8 mouse cellular contexts compared by ENCODE assay signal in the genomic region with DNA sequence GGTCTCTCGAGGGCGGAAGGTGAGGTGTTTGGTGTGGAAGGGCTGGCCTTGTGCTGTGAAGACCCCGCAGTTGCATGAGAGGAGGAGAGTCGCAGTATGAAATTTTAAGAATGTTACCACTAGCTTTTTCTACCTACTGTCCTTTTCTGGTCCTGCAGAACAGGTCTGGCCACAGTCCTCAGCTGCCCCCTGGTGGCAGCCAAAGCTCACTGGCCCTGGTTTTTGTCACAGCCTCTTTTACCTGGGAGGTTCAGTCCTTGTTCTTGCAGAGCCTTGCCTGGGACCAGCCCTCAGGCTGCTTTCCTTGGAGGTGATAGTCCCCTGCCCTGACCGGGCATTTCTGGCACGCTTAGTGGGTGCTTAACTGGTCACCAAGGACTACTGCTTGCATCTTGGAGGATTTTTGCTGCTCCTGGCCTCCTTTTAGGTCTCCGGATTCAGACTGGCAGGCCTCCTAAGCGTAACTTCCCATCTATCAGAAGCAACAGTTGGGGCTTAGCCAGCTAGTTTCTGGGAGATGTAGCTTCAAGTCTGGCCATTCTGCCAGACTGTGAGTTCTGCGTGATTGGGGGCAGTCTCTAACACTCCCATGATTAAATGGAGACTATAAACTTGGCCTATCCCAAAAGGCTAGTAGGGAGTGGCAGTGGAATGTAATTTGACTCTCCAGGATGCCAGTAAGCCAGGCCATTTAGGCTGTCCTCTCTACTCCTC. TPM values are rescaled to one million over a fixed set of nuclear protein-coding genes. Genes with fewer than 3 reads are reported as not detected.
DNase-seq lines count a peak whose midpoint lies in the region; ATAC-seq and TF ChIP-seq lines count a peak whose summit lies in the region.

No protein-coding gene starts in this region.

- no peak overlapping the region for H3K9ac ChIP-seq in neural tube, embryonic 15.5 days (replicated peaks)

- intact Hi-C loops in heart, postnatal 10 days (cut with DNase I): loop anchor here (1.0 to 5.0 kb wide), 5 partner anchors 15 to 291 kb away; no protein-coding TSS in a partner anchor

- peak; percentile 64; the same call in 1 of the 2 replicates for ATAC-seq in erythroid progenitor cell, adult 5-6 weeks (replicated peaks; ENCODE audit: low FRiP score, poor library complexity, severe bottlenecking)
- peak; percentile 49 for ATAC-seq in neural tube, embryonic 15.5 days (ENCODE audit: low FRiP score)

- WGBS in neural tube, embryonic 15.5 days: 57% methylated on average over 9 of the region's 9 CpGs

- H3K4me3 ChIP-seq in bone marrow macrophage, adult 2 months (ENCODE audit: insufficient read depth, low read length): no peak overlapping the region
- no peak overlapping the region for H3K4me3 ChIP-seq in neural tube, embryonic 15.5 days (replicated peaks)

- peaks cover 35% of the 10 kb centered on the region for H3K36me3 ChIP-seq in neural tube, embryonic 15.5 days

- H3K4me1 ChIP-seq in bone marrow macrophage, adult 2 months (ENCODE audit: control insufficient read depth, insufficient read depth, low read length): peaks cover 14% of the 10 kb centered on the region
- peaks cover 53% of the 10 kb centered on the region for H3K4me1 ChIP-seq in neural tube, embryonic 15.5 days

- H3K9me3 ChIP-seq in neural tube, embryonic 15.5 days (replicated peaks): no peaks in the 10 kb centered on the region

- H3K27ac ChIP-seq in bone marrow macrophage, adult 2 months (ENCODE audit: insufficient read depth, low read depth, low read length): no peak overlapping the region
- peak overlapping the region; percentile 55 for H3K27ac ChIP-seq in neural tube, embryonic 15.5 days (replicated peaks)

- DNase-seq in CD4-positive, CD25-positive, alpha-beta regulatory T cell, adult 2 months (ENCODE audit: low read depth, low spot score): peak; percentile 92
- peak; percentile 87 to 90 for DNase-seq in heart, postnatal 10 days
- DNase-seq in kidney, postnatal 36 days: peak; percentile 87 to 93
- DNase-seq in lung, adult 18-20 months: peak; percentile 83 to 87
- peak; percentile 88 for DNase-seq in testis, postnatal 10 days (ENCODE audit: low spot score)

- TF ChIP-seq CTCF in bone marrow macrophage, adult 2 months (IDR thresholded peaks at IDR 0.05; ENCODE audit: low read depth, low read length): peak; percentile 80

- H3K27me3 ChIP-seq in neural tube, embryonic 15.5 days (replicated peaks): no peaks in the 10 kb centered on the region

- H3K4me2 ChIP-seq in neural tube, embryonic 15.5 days: no peak overlapping the region

- no peak for TF ChIP-seq POLR2A in bone marrow macrophage, adult 2 months (IDR thresholded peaks at IDR 0.05; ENCODE audit: borderline replicate concordance, low read depth, low read length)

RNA-seq across cellular contexts. Expression of a gene that starts 13.5 kb away (rescaled TPM):
- 0.65 and 1.3 TPM in 2 replicates for polyA plus RNA-seq in bone marrow macrophage, adult 2 months (2012; ENCODE audit: insufficient read depth, insufficient read length, missing spikeins)
- total RNA-seq in erythroid progenitor cell, adult 5-6 weeks (2015; ENCODE audit: low replicate concordance): not detected in 2 replicates
- not detected in 2 replicates for total RNA-seq in erythroid progenitor cell, adult 5-6 weeks (2017; ENCODE audit: low replicate concordance)
- 10 to 100 TPM; 27.6 to 34.5 TPM for total RNA-seq in heart, postnatal 10 days (2021)
- 17.2 and 18.7 TPM in 2 replicates for polyA plus RNA-seq in neural tube, embryonic 15.5 days (2015; fragmentation: Nextera tagmentation; extraction: Ambion mirVana)

RNA-seq across cellular contexts. Expression of a gene that starts 16.8 kb away (rescaled TPM):
- polyA plus RNA-seq in bone marrow macrophage, adult 2 months (2012; ENCODE audit: insufficient read depth, insufficient read length, missing spikeins): 27.3 and 39.7 TPM in 2 replicates
- total RNA-seq in erythroid progenitor cell, adult 5-6 weeks (2015; ENCODE audit: low replicate concordance): 9.4 and 16.8 TPM in 2 replicates
- total RNA-seq in erythroid progenitor cell, adult 5-6 weeks (2017; ENCODE audit: low replicate concordance): 3.9 and 9.6 TPM in 2 replicates
- total RNA-seq in heart, postnatal 10 days (2021): 100 to 1,000 TPM in 1 of 2 experiments, 10 to 100 TPM in 1; 96.6 to 125 TPM
- polyA plus RNA-seq in neural tube, embryonic 15.5 days (2015; fragmentation: Nextera tagmentation; extraction: Ambion mirVana): 150 and 179 TPM in 2 replicates

RNA-seq across cellular contexts. Expression of a gene that starts 31.8 kb away (rescaled TPM):
- polyA plus RNA-seq in bone marrow macrophage, adult 2 months (2012; ENCODE audit: insufficient read depth, insufficient read length, missing spikeins): 1.5 TPM in 1 of 2 replicates, not detected in the other
- not detected in 2 replicates for total RNA-seq in erythroid progenitor cell, adult 5-6 weeks (2015; ENCODE audit: low replicate concordance)
- total RNA-seq in erythroid progenitor cell, adult 5-6 weeks (2017; ENCODE audit: low replicate concordance): not detected in 2 replicates
- 10 to 100 TPM; 13.6 to 18.0 TPM for total RNA-seq in heart, postnatal 10 days (2021)
- 7.1 and 8.8 TPM in 2 replicates for polyA plus RNA-seq in neural tube, embryonic 15.5 days (2015; fragmentation: Nextera tagmentation; extraction: Ambion mirVana)

RNA-seq across cellular contexts. Expression of a gene that starts 31.8 kb away (rescaled TPM):
- 20.0 and 21.3 TPM in 2 replicates for polyA plus RNA-seq in bone marrow macrophage, adult 2 months (2012; ENCODE audit: insufficient read depth, insufficient read length, missing spikeins)
- 10.1 and 12.6 TPM in 2 replicates for total RNA-seq in erythroid progenitor cell, adult 5-6 weeks (2015; ENCODE audit: low replicate concordance)
- 10.9 and 14.3 TPM in 2 replicates for total RNA-seq in erythroid progenitor cell, adult 5-6 weeks (2017; ENCODE audit: low replicate concordance)
- total RNA-seq in heart, postnatal 10 days (2021): 100 to 1,000 TPM; 106 to 107 TPM
- polyA plus RNA-seq in neural tube, embryonic 15.5 days (2015; fragmentation: Nextera tagmentation; extraction: Ambion mirVana): 68.6 and 71.0 TPM in 2 replicates

RNA-seq across cellular contexts. Expression of a gene that starts 48.3 kb away (rescaled TPM):
- polyA plus RNA-seq in bone marrow macrophage, adult 2 months (2012; ENCODE audit: insufficient read depth, insufficient read length, missing spikeins): 7.1 and 8.0 TPM in 2 replicates
- total RNA-seq in erythroid progenitor cell, adult 5-6 weeks (2015; ENCODE audit: low replicate concordance): 4.6 and 7.6 TPM in 2 replicates
- total RNA-seq in erythroid progenitor cell, adult 5-6 weeks (2017; ENCODE audit: low replicate concordance): 1.7 and 2.7 TPM in 2 replicates
- 1 to 10 TPM; 4.1 to 4.3 TPM for total RNA-seq in heart, postnatal 10 days (2021)
- 8.6 and 12.3 TPM in 2 replicates for polyA plus RNA-seq in neural tube, embryonic 15.5 days (2015; fragmentation: Nextera tagmentation; extraction: Ambion mirVana)

Comparison
In these comparisons a context has a peak if more than half of its experiments do, and no peak if none do; other contexts are left out.
1. RNA of a gene that starts 13.5 kb away (total RNA-seq): 27.6 to 34.5 TPM in heart, postnatal 10 days; not detected in erythroid progenitor cell, adult 5-6 weeks; every median in the first group is over 10 times any median in the second.
2. RNA of a gene that starts 16.8 kb away (total RNA-seq): 96.6 to 125 TPM in heart, postnatal 10 days; 3.9 to 16.8 TPM in erythroid progenitor cell, adult 5-6 weeks; every median in the first group is over 4 times any median in the second.
3. RNA of a gene that starts 31.8 kb away (total RNA-seq): 13.6 to 18.0 TPM in heart, postnatal 10 days; not detected in erythroid progenitor cell, adult 5-6 weeks; every median in the first group is over 10 times any median in the second.
4. Peak in every context shown above with its lines, with median percentiles within 50 percentile points of each other: DNase-seq.